Mouse (Mus musculus) regulatory T cell (primary cell): ENCODE results near the gene Krtap26-1.

Source experiments
- in situ Hi-C: fragments of 300-600 bp; cut with MboI, MseI; formaldehyde crosslinking; loops from one replicate; pipeline ENCODE4 v1.15.1; 2025; ENCODE audit warnings: high pct_unique_total_duplicates

Krtap26-1 gene

DNA sequence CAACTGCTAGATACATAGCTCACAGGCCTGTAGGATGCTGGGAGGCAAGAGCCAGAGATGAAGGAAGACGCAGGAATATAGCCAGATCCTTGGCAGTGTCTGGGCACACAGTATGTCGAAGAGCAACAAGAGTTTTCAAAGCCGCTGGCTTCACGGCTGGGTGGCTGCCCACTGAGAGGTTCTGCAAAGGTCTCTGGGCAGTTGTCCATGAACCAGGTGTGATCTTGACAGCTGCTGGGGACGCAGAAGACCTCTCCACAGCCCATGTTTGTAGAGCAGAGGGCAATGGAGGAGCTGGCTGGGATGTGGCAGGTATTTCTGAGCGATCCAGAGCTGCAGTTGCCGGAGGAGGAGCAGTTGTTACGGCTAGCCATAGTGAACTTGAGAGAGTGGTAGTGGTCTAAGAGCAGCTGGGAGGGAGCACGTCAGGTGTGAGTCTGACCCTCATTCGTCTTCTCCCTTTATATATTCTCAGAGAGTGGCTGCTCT is at the start of gene Krtap26-1:
Krtap26-1 (minus strand) TSS at position 439 of the 489 bp plus-strand sequence.
- in situ Hi-C loops, result loop anchor here (10.0 kb wide), 1 partner anchor 1687 kb away; no protein-coding TSS in a partner anchor

DNA sequence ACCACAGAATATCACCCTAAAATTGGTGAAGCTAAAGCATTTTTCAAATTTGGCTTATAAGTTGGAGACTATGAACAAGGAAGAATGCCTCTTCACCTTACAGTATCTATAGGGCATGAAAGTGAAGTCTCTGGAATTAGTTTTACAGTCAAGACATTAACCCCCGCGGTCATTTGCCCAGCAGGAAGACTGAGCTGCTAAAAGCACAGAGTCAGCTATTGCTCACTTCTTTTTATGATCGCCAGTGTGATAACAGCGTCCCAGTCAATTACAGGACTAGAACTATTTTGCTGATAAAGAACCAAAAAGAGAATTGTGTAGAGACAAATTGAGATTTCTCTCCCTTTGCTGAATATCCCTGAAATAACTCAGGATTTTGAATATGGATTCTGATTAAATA is 48.7 kb upstream of the Krtap26-1 start:
- in situ Hi-C loops, result no loop called here

GRCm38 (mm10) chr16:88681282-88681681 is 33.7 kb upstream of the Krtap26-1 start:
- in situ Hi-C loops, result no loop called here

- in situ Hi-C loops, result no loop called here
Measured at GRCm38 (mm10) chr16:88679099-88679498, 31.5 kb upstream of the Krtap26-1 start.

DNA sequence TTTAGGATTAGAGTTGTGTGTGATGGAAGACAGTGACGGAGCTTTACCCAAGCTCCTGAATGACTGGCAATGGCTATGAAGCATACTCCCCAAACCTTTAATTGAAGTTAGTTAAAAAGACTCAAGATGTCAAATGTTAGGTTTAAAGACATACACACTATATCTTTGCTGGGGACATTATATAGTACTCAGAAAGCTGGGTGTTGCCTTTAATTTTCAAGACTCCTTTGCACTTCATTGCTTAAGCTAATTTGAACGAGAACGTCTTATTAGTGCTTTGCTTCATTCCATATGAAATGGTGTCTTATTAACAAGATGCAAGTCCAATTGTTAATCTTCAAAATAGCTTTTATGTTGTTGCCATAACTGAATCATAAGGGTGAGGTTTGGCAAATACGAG is 24.0 kb upstream of the Krtap26-1 start, which contains the start of gene Krtap27-1:
Krtap27-1 (minus strand) TSS at position 101 of the 400 bp plus-strand sequence.
- in situ Hi-C loops, result no loop called here

DNA sequence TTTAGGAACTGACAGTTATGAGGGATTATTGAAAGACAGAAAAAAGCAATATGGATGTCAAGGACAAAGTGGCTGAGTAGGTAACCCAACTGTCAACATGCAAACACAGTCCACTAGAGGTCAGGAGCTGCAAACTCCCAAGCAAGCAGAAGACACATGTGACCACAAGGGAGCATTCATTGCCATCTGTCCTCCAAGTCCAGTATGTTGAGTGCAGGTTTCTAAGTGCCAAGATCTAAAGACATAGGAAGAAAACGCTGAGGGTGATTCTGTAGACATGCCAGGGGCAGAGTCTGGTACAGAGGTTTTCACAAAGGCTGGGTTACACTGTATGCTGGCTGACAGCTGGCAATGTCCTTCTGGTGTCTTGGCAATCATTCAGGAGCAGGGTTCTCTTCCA is 9.8 kb upstream of the Krtap26-1 start:
- in situ Hi-C loops, result no loop called here

DNA sequence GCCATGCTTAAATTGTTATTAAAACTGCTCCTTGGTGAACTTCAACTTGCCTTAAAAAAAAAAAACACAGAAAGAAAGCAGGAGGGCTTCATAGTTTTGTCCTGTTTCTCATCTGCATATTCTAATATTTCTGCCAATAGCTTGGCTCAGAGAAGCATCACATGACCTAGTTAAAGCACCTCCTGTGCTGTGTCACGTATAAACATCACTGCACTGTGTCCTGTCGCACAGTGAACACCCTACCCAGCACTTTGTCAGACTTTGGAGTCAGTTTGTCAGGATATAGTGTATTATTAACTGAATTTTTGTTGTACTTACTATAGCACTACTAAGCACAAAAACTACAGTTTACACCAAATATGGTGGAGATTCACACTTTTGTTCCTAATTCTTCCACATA is 4.4 kb upstream of the Krtap26-1 start:
- in situ Hi-C loops, result no loop called here

- in situ Hi-C loops, result no loop called here
Measured at GRCm38 (mm10) chr16:88651082-88651481, 3.5 kb upstream of the Krtap26-1 start.

GRCm38 (mm10) chr16:88646366-88647111 is 1.1 kb downstream of the Krtap26-1 start:
- in situ Hi-C loops, result loop anchor here (10.0 kb wide), 1 partner anchor 1688 kb away; no protein-coding TSS in a partner anchor

DNA sequence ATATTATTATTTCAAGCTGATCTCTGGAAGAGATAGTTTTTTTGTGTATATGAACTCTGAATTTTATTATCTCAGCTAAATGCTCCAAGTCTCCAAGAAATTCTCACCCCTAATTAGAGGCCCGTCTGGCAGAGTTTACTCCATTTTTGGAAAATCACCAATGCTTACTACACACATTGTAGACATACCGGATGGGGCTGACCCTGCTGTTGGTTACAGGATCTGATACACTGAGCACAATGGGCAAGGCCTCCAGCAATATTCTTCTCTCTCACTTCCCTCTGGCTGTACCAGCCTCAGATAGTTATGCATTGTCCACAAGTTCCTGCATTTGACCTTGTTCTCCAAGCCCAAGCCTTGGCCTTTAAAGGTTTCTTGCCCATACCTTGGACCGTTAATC is 7.5 kb downstream of the Krtap26-1 start:
- in situ Hi-C loops, result loop anchor here (10.0 kb wide), 1 partner anchor 1695 kb away; no protein-coding TSS in a partner anchor

GRCm38 (mm10) chr16:88635142-88635541 is 12.5 kb downstream of the Krtap26-1 start:
- in situ Hi-C loops, result no loop called here

DNA sequence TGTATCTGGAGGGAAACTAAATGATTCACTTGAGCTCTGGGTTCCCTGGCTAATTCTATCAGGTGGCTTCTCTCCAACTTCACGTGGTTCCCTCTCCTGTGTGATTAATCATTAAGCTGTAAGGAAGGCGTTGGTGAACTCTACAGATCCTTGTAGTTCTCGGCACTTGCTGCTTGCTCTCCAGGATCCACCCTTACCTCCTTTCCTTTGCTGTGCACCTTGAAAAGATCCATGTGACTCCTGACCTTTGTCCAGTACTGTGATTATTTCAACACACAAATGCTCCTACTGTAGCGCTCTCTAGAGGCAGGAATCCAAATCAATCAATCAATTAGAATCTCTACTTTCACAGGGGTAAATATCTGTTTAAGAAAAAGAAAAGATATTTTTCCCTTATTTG is 16.1 kb downstream of the Krtap26-1 start:
- in situ Hi-C loops, result no loop called here

GRCm38 (mm10) chr16:88627566-88627965 is 20.0 kb downstream of the Krtap26-1 start, which contains the start of gene 2310079G19Rik:
TSS of gene 2310079G19Rik (minus strand) at chr16:88627666.
- in situ Hi-C loops, result no loop called here

DNA sequence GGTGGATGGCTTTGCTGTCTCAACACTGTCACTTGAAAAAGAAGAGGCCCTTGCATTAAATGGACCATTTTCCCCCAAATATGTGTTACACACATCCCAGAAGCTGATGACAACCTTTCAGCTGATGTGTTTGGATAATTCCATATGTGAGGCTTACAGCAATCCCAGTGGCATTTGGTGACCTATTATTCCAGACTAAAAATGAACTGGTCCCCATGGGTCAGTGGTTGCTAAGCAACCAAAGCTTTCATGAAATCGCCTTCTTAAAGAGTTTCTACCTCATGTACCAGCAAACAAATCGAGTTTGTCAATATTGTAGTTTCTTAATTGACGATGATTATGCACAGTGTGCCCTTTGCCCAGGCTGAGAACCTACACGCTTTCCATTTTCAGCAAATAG is 34.9 kb downstream of the Krtap26-1 start:
- in situ Hi-C loops, result no loop called here

DNA sequence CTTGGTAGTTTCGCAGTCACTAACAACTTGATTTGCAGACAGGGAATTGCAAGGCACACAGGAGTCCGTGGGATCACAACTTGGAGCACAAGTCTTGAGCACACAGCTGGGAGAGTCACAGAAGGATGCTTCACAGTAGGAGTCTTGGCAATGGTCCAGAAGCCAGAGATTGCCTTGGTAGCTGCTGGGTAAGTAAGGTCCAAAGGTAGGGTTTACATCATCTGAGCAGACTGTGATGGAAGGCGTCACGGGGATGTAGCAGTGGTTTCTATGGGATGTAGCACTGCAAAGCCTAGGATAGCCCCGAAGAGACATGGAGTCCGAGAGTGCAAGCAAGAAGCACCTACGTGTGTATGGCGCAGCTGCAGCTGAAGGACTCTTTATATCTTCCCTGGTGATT is 35.7 kb downstream of the Krtap26-1 start, which contains the start of gene Krtap24-1:
Krtap24-1 (minus strand) TSS at position 358 of the 400 bp plus-strand sequence.
- in situ Hi-C loops, result no loop called here

DNA sequence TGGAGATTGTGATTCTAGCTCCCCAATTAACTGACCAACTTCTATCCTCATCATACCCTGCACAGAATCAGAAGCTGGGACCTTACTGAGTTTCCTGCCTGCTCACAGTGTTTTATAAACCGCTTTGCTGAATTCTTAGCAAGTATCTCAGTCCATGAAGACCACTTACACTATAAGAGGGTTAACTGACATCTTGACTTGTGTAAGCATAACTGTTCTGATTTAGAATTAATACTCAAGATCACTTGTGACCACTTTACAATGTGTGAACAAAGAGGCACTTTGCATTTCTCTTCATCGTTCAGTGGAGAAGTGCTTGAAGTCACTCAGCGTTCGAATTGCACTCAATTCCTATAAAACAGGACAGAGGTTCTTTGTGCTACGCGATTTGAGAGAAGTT is 43.0 kb downstream of the Krtap26-1 start:
- in situ Hi-C loops, result no loop called here

DNA sequence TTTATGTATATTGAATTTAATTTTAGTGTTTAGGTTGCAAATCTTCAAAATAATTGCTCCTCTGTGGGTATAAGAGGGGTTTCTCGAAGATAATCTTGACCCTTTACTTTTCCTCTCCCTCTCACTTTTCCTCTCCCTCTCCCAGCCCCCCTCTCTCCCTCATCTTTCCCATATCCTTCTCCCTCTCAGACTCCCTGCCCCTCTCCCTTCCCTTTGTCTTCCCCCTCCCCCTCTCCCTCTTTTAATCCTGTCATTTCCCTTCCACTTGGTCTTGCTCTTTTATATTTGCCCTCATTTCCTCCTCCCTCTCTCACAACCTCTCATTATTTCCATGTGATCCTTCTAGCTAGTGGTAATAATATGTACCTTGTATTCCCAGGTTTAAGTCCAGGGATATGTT is 45.1 kb downstream of the Krtap26-1 start:
- in situ Hi-C loops, result no loop called here

DNA sequence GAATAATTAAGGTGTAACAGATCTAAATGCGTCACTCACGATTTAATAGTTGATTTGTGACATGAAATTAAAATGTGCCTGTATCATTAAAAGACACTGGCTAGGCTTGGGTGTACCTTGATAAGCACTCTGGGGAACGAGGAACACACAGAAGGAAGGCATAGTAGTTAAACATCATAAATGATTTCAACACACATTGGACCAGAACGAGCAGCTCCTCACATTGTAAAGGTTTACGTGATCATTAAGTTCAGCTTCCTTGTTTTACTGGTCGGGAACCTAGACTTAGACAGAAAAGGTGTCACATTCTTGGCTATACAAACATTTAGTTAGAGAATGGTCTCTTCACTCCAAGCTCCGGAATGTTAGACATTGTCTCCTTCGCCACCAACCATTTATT is 47.3 kb downstream of the Krtap26-1 start:
- in situ Hi-C loops, result no loop called here

- in situ Hi-C loops, result no loop called here
Measured at GRCm38 (mm10) chr16:88599504-88600237, 47.9 kb downstream of the Krtap26-1 start.
